Mouse (Mus musculus): ENCODE measurements around the gene Klc1.
A peak's percentile ranks its signal among the peaks of the same experiment; 100 is the strongest.

Gene Klc1

GRCm38 (mm10) chr12:111800459-111801183 lies 42.0 kb downstream of the Klc1 start:
- Histone ChIP-seq H3K27me3 (ENCODE audit: control insufficient read depth, insufficient read depth, low read length, poor library complexity, severe bottlenecking) (no peaks in the 10 kb centered on the region), H3K36me3 (ENCODE audit: control insufficient read depth, insufficient read depth, low read length, poor library complexity, severe bottlenecking) (peaks cover 3% of the 10 kb centered on the region)
- DNase-seq (ENCODE audit: low read depth, low spot score): no peak

GRCm38 (mm10) chr12:111803538-111803937 lies 44.9 kb downstream of the Klc1 start:
- Histone ChIP-seq H3K36me3 (ENCODE audit: control insufficient read depth, insufficient read depth, low read length, poor library complexity, severe bottlenecking) (peaks cover 3% of the 10 kb centered on the region), H3K27me3 (ENCODE audit: control insufficient read depth, insufficient read depth, low read length, poor library complexity, severe bottlenecking) (no peaks in the 10 kb centered on the region)
- no peak for DNase-seq (ENCODE audit: low read depth, low spot score)

GRCm38 (mm10) chr12:111808775-111809174 lies 50.1 kb downstream of the Klc1 start:
- DNase-seq (ENCODE audit: low read depth, low spot score): no peak
- Histone ChIP-seq H3K27me3 (ENCODE audit: control insufficient read depth, insufficient read depth, low read length, poor library complexity, severe bottlenecking) (no peaks in the 10 kb centered on the region), H3K36me3 (ENCODE audit: control insufficient read depth, insufficient read depth, low read length, poor library complexity, severe bottlenecking) (no peaks in the 10 kb centered on the region; the same call in 1 of the 2 replicates)

GRCm38 (mm10) chr12:111809762-111810161 lies 51.1 kb downstream of the Klc1 start:
- H3K36me3 ChIP-seq (ENCODE audit: control insufficient read depth, insufficient read depth, low read length, poor library complexity, severe bottlenecking): no peaks in the 10 kb centered on the region; the same call in 1 of the 2 replicates

GRCm38 (mm10) chr12:111812075-111812474 lies 53.4 kb downstream of the Klc1 start:
- H3K27me3 ChIP-seq (ENCODE audit: control insufficient read depth, insufficient read depth, low read length, poor library complexity, severe bottlenecking): no peaks in the 10 kb centered on the region
- no peaks in the 10 kb centered on the region for H3K36me3 ChIP-seq (ENCODE audit: control insufficient read depth, insufficient read depth, low read length, poor library complexity, severe bottlenecking)
- DNase-seq (ENCODE audit: low read depth, low spot score): no peak

More at GRCm38 (mm10) chr12:111809762-111810161, 51.1 kb downstream of the Klc1 start:
- H3K27me3 ChIP-seq (ENCODE audit: control insufficient read depth, insufficient read depth, low read length, poor library complexity, severe bottlenecking): no peaks in the 10 kb centered on the region
- DNase-seq (ENCODE audit: low read depth, low spot score): peak; percentile 63

GRCm38 (mm10) chr12:111812611-111813010 lies 54.0 kb downstream of the Klc1 start:
- Histone ChIP-seq H3K27me3 (ENCODE audit: control insufficient read depth, insufficient read depth, low read length, poor library complexity, severe bottlenecking) (no peaks in the 10 kb centered on the region), H3K36me3 (ENCODE audit: control insufficient read depth, insufficient read depth, low read length, poor library complexity, severe bottlenecking) (no peaks in the 10 kb centered on the region)
- no peak for DNase-seq (ENCODE audit: low read depth, low spot score)

GRCm38 (mm10) chr12:111813111-111813765 lies 54.6 kb downstream of the Klc1 start:
- Histone ChIP-seq H3K36me3 (ENCODE audit: control insufficient read depth, insufficient read depth, low read length, poor library complexity, severe bottlenecking) (no peaks in the 10 kb centered on the region), H3K27me3 (ENCODE audit: control insufficient read depth, insufficient read depth, low read length, poor library complexity, severe bottlenecking) (no peaks in the 10 kb centered on the region)
- DNase-seq (ENCODE audit: low read depth, low spot score): no peak

- peak; percentile 99 for DNase-seq (ENCODE audit: low read depth, low spot score)
- Histone ChIP-seq H3K36me3 (ENCODE audit: control insufficient read depth, insufficient read depth, low read length, poor library complexity, severe bottlenecking) (no peaks in the 10 kb centered on the region), H3K27me3 (ENCODE audit: control insufficient read depth, insufficient read depth, low read length, poor library complexity, severe bottlenecking) (no peaks in the 10 kb centered on the region)
These were observed 55.3 kb downstream of the Klc1 start, which contains the start of the genes Xrcc3 and Zfyve21 for GRCm38 (mm10) chr12:111813766-111814617. TSS of gene Xrcc3 (minus strand) at chr12:111813873. TSS of gene Zfyve21 (plus strand) at chr12:111814170.

GRCm38 (mm10) chr12:111814769-111815762 lies 56.4 kb downstream of the Klc1 start:
- Histone ChIP-seq H3K36me3 (ENCODE audit: control insufficient read depth, insufficient read depth, low read length, poor library complexity, severe bottlenecking) (no peaks in the 10 kb centered on the region), H3K27me3 (ENCODE audit: control insufficient read depth, insufficient read depth, low read length, poor library complexity, severe bottlenecking) (no peaks in the 10 kb centered on the region)
- DNase-seq (ENCODE audit: low read depth, low spot score): no peak

GRCm38 (mm10) chr12:111816528-111816927 lies 57.9 kb downstream of the Klc1 start:
- no peak for DNase-seq (ENCODE audit: low read depth, low spot score)
- H3K27me3 ChIP-seq (ENCODE audit: control insufficient read depth, insufficient read depth, low read length, poor library complexity, severe bottlenecking): no peaks in the 10 kb centered on the region
- no peaks in the 10 kb centered on the region for H3K36me3 ChIP-seq (ENCODE audit: control insufficient read depth, insufficient read depth, low read length, poor library complexity, severe bottlenecking)

- DNase-seq (ENCODE audit: low read depth, low spot score): no peak
- H3K36me3 ChIP-seq (ENCODE audit: control insufficient read depth, insufficient read depth, low read length, poor library complexity, severe bottlenecking): no peaks in the 10 kb centered on the region
- H3K27me3 ChIP-seq (ENCODE audit: control insufficient read depth, insufficient read depth, low read length, poor library complexity, severe bottlenecking): no peaks in the 10 kb centered on the region
These were observed 58.3 kb downstream of the Klc1 start for GRCm38 (mm10) chr12:111816967-111817366.

- no peak for DNase-seq (ENCODE audit: low read depth, low spot score)
- Histone ChIP-seq H3K27me3 (ENCODE audit: control insufficient read depth, insufficient read depth, low read length, poor library complexity, severe bottlenecking) (no peaks in the 10 kb centered on the region), H3K36me3 (ENCODE audit: control insufficient read depth, insufficient read depth, low read length, poor library complexity, severe bottlenecking) (no peaks in the 10 kb centered on the region)
These were observed 59.3 kb downstream of the Klc1 start for GRCm38 (mm10) chr12:111817991-111818390.

GRCm38 (mm10) chr12:111819936-111820335 lies 61.3 kb downstream of the Klc1 start:
- no peak for DNase-seq (ENCODE audit: low read depth, low spot score)
- no peaks in the 10 kb centered on the region; the same call in 1 of the 2 replicates for H3K36me3 ChIP-seq (ENCODE audit: control insufficient read depth, insufficient read depth, low read length, poor library complexity, severe bottlenecking)
- no peaks in the 10 kb centered on the region for H3K27me3 ChIP-seq (ENCODE audit: control insufficient read depth, insufficient read depth, low read length, poor library complexity, severe bottlenecking)

GRCm38 (mm10) chr12:111820708-111821107 lies 62.1 kb downstream of the Klc1 start:
- DNase-seq (ENCODE audit: low read depth, low spot score): no peak
- no peaks in the 10 kb centered on the region for H3K27me3 ChIP-seq (ENCODE audit: control insufficient read depth, insufficient read depth, low read length, poor library complexity, severe bottlenecking)
- H3K36me3 ChIP-seq (ENCODE audit: control insufficient read depth, insufficient read depth, low read length, poor library complexity, severe bottlenecking): no peaks in the 10 kb centered on the region; the same call in 1 of the 2 replicates
